Mouse (Mus musculus) megakaryocyte, embryonic 14.5 days (primary cell): Measurements from ENCODE around the gene Olfr1442. TPM values are rescaled to one million over a fixed set of nuclear protein-coding genes. Genes with fewer than 3 reads are reported as not detected.

Experiments used
- H3K27me3 ChIP-seq: replicated peaks from 2 replicates; pipeline ENCODE3; 2012; ENCODE audit warnings: inconsistent platforms
- H3K36me3 ChIP-seq: replicated peaks from 2 replicates; pipeline ENCODE3; 2012; ENCODE audit warnings: low read length, inconsistent platforms, mixed read lengths
- H3K4me1 ChIP-seq: 2 replicates; pipeline ENCODE4 v1.6.1; 2012; ENCODE audit warnings: inconsistent platforms
- H3K4me3 ChIP-seq: replicated peaks from 2 replicates; pipeline ENCODE3; 2012; ENCODE audit warnings: moderate library complexity, mild to moderate bottlenecking, inconsistent platforms
- H3K9me3 ChIP-seq: 2 replicates; pipeline ENCODE4 v1.6.1; 2012; ENCODE audit warnings: inconsistent platforms
- FLI1 ChIP-seq: IDR thresholded peaks from 2 replicates; pipeline ENCODE4 v1.6.1; 2012; ENCODE audit warnings: low read length, inconsistent platforms, mixed read lengths
- GATA1 ChIP-seq: IDR thresholded peaks from 3 replicates; pipeline ENCODE4 v1.6.1; 2012; ENCODE audit warnings: mixed read lengths, low read length, inconsistent platforms, borderline replicate concordance
- polyA plus RNA-seq: library from polyadenylated mRNA; stranded (reverse); fragments of >175 nt; gene quantifications from 2 replicates; pipeline ENCODE4 v1.2.3, GENCODE M21; 2012; ENCODE audit warnings: low replicate concordance; ENCODE audit not compliant: insufficient read depth

Olfr1442 gene
- polyA plus RNA-seq, 1 experiment = not detected

DNA sequence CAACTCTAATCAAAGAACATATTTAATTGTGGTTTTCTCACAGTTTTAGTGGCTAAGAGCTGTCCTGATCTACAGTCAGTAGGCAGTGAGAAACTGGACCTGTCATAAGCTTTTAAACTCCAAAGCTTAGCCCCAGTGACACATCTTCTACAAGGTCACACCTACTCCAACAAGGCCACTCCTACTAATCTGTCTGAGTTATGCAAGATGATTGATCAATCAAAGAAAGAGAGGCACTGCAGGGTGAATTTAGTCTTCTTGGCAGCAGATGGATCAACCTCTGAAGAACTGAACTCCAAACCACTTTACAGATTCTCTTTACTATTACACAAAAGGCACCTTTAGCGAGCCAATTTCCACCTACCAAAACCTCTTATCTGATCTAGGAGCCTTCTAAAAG lies 55.6 kb downstream of the Olfr1442 start:
- TF ChIP-seq GATA1 (no peak), FLI1 (no peak)
- Histone ChIP-seq H3K4me3 (no peak overlapping the region), H3K4me1 (no peaks in the 10 kb centered on the region), H3K9me3 (no peaks in the 10 kb centered on the region), H3K27me3 (no peaks in the 10 kb centered on the region), H3K36me3 (no peaks in the 10 kb centered on the region)

Other genes with a start within 250 kb of the Olfr1442 start
- not detected in 2 replicates for gene Pfpl, start 242.5 kb upstream of the Olfr1442 start, polyA plus RNA-seq
- 6.5 TPM in 1 of 2 replicates, not detected in the other for gene Mpeg1, start 209.7 kb upstream of the Olfr1442 start, polyA plus RNA-seq
- gene Dtx4, start 169.0 kb upstream of the Olfr1442 start, polyA plus RNA-seq = 1.9 and 2.5 TPM in 2 replicates
- 1.7 TPM in 1 of 2 replicates, not detected in the other for gene Fam111a, start 124.7 kb upstream of the Olfr1442 start, polyA plus RNA-seq
- gene Gm4952, start 70.5 kb upstream of the Olfr1442 start, polyA plus RNA-seq = not detected in 2 replicates
- not detected in 2 replicates for gene Glyat, start 37.1 kb upstream of the Olfr1442 start, polyA plus RNA-seq
- gene Olfr1443, start 7.7 kb downstream of the Olfr1442 start, polyA plus RNA-seq = not detected in 2 replicates
- gene Keg1, start 25.3 kb downstream of the Olfr1442 start, polyA plus RNA-seq = not detected in 2 replicates
- not detected in 2 replicates for gene Cntf, start 95.2 kb downstream of the Olfr1442 start, polyA plus RNA-seq
- gene Zfp91, start 125.7 kb downstream of the Olfr1442 start, polyA plus RNA-seq = 16.1 and 19.5 TPM in 2 replicates
- gene Lpxn, start 125.8 kb downstream of the Olfr1442 start, polyA plus RNA-seq = 0.27 TPM in 1 of 2 replicates, not detected in the other
- not detected in 2 replicates for gene Gm5244, start 176.2 kb downstream of the Olfr1442 start, polyA plus RNA-seq
- not detected in 2 replicates for gene Olfr1444, start 186.8 kb downstream of the Olfr1442 start, polyA plus RNA-seq
- gene Olfr1445, start 213.4 kb downstream of the Olfr1442 start, polyA plus RNA-seq = not detected in 2 replicates
- gene Olfr1446, start 223.1 kb downstream of the Olfr1442 start, polyA plus RNA-seq = not detected in 2 replicates
- gene Olfr1447, start 233.3 kb downstream of the Olfr1442 start, polyA plus RNA-seq = not detected in 2 replicates